Mouse (Mus musculus): ENCODE measurements at regions not wholly inside any gene's neighbourhood (a gene's known extent, or its start where the extent isn't known, plus 50 kb on each side); places are given as distances from the start of the nearest gene placed in this dataset.

DNA sequence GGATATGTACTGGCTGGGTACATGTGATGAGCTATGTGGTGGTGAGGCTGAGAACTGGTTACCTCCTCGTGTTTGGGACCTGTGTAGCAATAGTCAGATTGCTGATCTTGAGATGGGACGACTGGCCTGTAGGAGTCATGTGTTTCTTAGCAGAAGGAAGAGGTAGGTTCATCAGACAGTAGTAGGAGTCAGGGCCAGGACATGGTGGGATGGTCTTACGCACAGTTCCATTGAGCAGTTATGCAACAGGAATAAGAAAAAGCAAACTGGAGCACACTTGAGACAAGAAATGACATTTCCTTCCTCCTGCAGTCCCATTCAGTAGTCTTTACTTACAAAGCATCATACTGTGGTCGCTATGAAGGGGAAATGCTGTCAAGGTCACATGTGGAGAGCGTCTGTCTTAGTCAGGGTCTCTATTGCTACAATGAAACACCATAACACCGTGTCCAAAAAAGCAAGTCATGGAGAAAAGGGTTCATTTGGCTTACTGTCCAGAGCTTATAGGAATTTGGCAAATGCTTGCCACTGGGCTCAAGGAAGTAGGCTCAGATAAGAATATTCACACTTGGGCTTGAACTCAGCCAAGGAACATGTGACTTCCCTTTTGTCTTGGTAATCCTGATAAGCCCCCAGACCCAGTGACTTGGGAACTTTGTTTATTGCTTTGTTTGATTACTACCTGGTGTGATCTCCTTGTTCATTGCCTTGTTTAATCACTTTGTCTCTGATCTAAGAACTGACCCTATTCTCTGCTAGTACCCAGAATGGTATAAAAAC lies 72.0 kb downstream of the Tnfaip3 start:
- H3K4me2 ChIP-seq (ENCODE audit: low read depth, low read length): no peak overlapping the region
- no peaks in the 10 kb centered on the region for H3K9me3 ChIP-seq (ENCODE audit: control insufficient read depth, low read length)
- H3K9ac ChIP-seq (ENCODE audit: low read length): no peak overlapping the region
- no peak overlapping the region for H3K27ac ChIP-seq (ENCODE audit: low read length)
- no peak for ATAC-seq (ENCODE audit: low read depth)
- WGBS: 60% methylated on average over 6 of the region's 6 CpGs
- no peaks in the 10 kb centered on the region for H3K36me3 ChIP-seq (ENCODE audit: control insufficient read depth, insufficient read depth, low read length)
- no peaks in the 10 kb centered on the region for H3K27me3 ChIP-seq (ENCODE audit: control insufficient read depth, insufficient read depth, low read depth, low read length)
- H3K4me3 ChIP-seq (ENCODE audit: low read length): no peak overlapping the region
- H3K4me1 ChIP-seq (replicated peaks; ENCODE audit: control insufficient read depth, insufficient read depth, low read length): no peaks in the 10 kb centered on the region

DNA sequence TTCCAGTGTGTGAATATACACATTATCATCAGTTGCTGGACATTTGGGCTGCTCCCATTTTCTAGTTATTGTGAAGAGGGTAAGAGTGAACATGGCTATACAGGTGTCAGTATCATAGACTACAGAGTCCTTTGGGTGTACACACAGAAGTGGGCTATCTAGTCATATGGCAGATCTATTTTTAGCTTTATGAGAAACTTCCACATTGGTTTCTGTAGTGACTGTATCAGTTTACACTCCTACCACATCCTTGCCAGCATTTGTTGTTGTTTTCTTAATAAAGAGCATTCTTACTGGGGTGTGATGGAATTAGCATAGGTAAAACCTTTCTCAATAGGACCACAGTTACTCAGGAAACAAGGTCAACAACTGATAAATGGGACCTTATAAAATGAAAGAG lies 68.7 kb downstream of the Tnfaip3 start:
- ATAC-seq (ENCODE audit: low read depth): no peak
- Histone ChIP-seq H3K4me3 (ENCODE audit: low read length) (no peak overlapping the region), H3K27me3 (ENCODE audit: control insufficient read depth, insufficient read depth, low read depth, low read length) (no peaks in the 10 kb centered on the region), H3K9me3 (ENCODE audit: control insufficient read depth, low read length) (no peaks in the 10 kb centered on the region), H3K27ac (ENCODE audit: low read length) (no peak overlapping the region), H3K36me3 (ENCODE audit: control insufficient read depth, insufficient read depth, low read length) (no peaks in the 10 kb centered on the region), H3K4me1 (replicated peaks; ENCODE audit: control insufficient read depth, insufficient read depth, low read length) (no peaks in the 10 kb centered on the region), H3K4me2 (ENCODE audit: low read depth, low read length) (no peak overlapping the region), H3K9ac (ENCODE audit: low read length) (no peak overlapping the region)

Data from lung, embryonic 16.5 days (tissue).